Mouse (Mus musculus) thymus, adult 2 months (tissue): ENCODE data around the gene Synpo2. TPM values are rescaled to one million over a fixed set of nuclear protein-coding genes. Genes with fewer than 3 reads are reported as not detected.

Experiments
- DNase-seq: peaks from one replicate; pipeline ENCODE4 v3.0.0; 2021
- H3K27ac ChIP-seq: fragments of 200-500 bp; 2 replicates; pipeline ENCODE4 v1.5.1; 2012; ENCODE audit warnings: low read length, control low read depth; ENCODE audit not compliant: control insufficient read depth, insufficient read depth
- H3K27me3 ChIP-seq: fragments of 200-500 bp; 2 replicates; pipeline ENCODE4 v1.6.1; 2012; ENCODE audit warnings: mild to moderate bottlenecking, low read length, moderate library complexity, mixed read lengths; ENCODE audit not compliant: control insufficient read depth, insufficient read depth
- H3K36me3 ChIP-seq: fragments of 200-500 bp; 2 replicates; pipeline ENCODE4 v1.6.1; 2012; ENCODE audit warnings: mild to moderate bottlenecking, low read length, moderate library complexity; ENCODE audit not compliant: control insufficient read depth, insufficient read depth
- H3K4me1 ChIP-seq: fragments of 200-500 bp; replicated peaks from 2 replicates; pipeline ENCODE4 v1.6.1; 2012; ENCODE audit warnings: low read length; ENCODE audit not compliant: control insufficient read depth, insufficient read depth
- H3K4me3 ChIP-seq: fragments of 200-500 bp; 2 replicates; pipeline ENCODE4 v1.5.1; 2012; ENCODE audit warnings: mild to moderate bottlenecking, low read length, control low read depth, moderate library complexity; ENCODE audit not compliant: control insufficient read depth, insufficient read depth
- CTCF ChIP-seq: fragments of 200-500 bp; IDR thresholded peaks from 2 replicates; pipeline ENCODE4 v1.5.1; 2012; ENCODE audit warnings: mild to moderate bottlenecking, control low read depth, low read length, moderate library complexity, borderline replicate concordance; ENCODE audit not compliant: control insufficient read depth, poor library complexity, insufficient read depth; ENCODE audit errors: extremely low read depth
- POLR2A ChIP-seq: fragments of 200-500 bp; IDR thresholded peaks from 2 replicates; pipeline ENCODE4 v1.6.1; 2012; ENCODE audit warnings: mild to moderate bottlenecking, low read length, control low read depth, moderate library complexity; ENCODE audit not compliant: control insufficient read depth, poor library complexity, insufficient read depth; ENCODE audit errors: extremely low read depth
- WGBS: fragments of 180-500 bp; shearing (Covaris S2); methylation state at CpG from one replicate; pipeline ENCODE4 v1.1.7; 2018; 5-methylcytosine and 5-hydroxymethylcytosine counted together
- polyA plus RNA-seq: library from polyadenylated mRNA; depleted of rRNA; stranded (reverse); fragments of >200 nt; gene quantifications from 2 replicates; pipeline ENCODE4 v1.2.3, GENCODE M21; 2012

The Synpo2 gene
- polyA plus RNA-seq, 1 experiment, result 8.7 TPM

GRCm38 (mm10) chr3:123264706-123265105 is 28.8 kb upstream of the Synpo2 start:
- TF ChIP-seq CTCF (no peak), POLR2A (no peak)
- no peak overlapping the region for H3K4me3 ChIP-seq
- WGBS, result 85% methylated on average over 6 of the region's 6 CpGs
- peaks cover 5% of the 10 kb centered on the region for H3K4me1 ChIP-seq
- no peaks in the 10 kb centered on the region for H3K36me3 ChIP-seq
- DNase-seq, result no peak
- no peak overlapping the region for H3K27ac ChIP-seq
- H3K27me3 ChIP-seq, result no peaks in the 10 kb centered on the region

- Histone ChIP-seq H3K27ac (no peak overlapping the region), H3K4me1 (no peaks in the 10 kb centered on the region), H3K27me3 (no peaks in the 10 kb centered on the region), H3K4me3 (no peak overlapping the region), H3K36me3 (no peaks in the 10 kb centered on the region)
- TF ChIP-seq POLR2A (no peak), CTCF (no peak)
- WGBS, result 97% methylated on average over 4 of the region's 4 CpGs
- DNase-seq, result no peak
Observed at GRCm38 (mm10) chr3:123258709-123259108, 22.8 kb upstream of the Synpo2 start.

- no peak for DNase-seq
- Histone ChIP-seq H3K36me3 (no peaks in the 10 kb centered on the region), H3K4me3 (no peak overlapping the region), H3K27me3 (no peaks in the 10 kb centered on the region), H3K27ac (no peak overlapping the region), H3K4me1 (no peaks in the 10 kb centered on the region)
- no peak for TF ChIP-seq POLR2A
- TF ChIP-seq CTCF, result no peak
- 29% methylated on average over 11 of the region's 11 CpGs for WGBS
Observed at GRCm38 (mm10) chr3:123256181-123257101, 20.5 kb upstream of the Synpo2 start.

- TF ChIP-seq CTCF (no peak), POLR2A (no peak)
- DNase-seq, result no peak
- Histone ChIP-seq H3K4me1 (no peaks in the 10 kb centered on the region), H3K36me3 (no peaks in the 10 kb centered on the region), H3K4me3 (no peak overlapping the region), H3K27ac (no peak overlapping the region), H3K27me3 (no peaks in the 10 kb centered on the region)
- WGBS, result 90% methylated on average over 4 of the region's 4 CpGs
Observed at GRCm38 (mm10) chr3:123245646-123246045, 9.7 kb upstream of the Synpo2 start.

GRCm38 (mm10) chr3:123244376-123244775 is 8.4 kb upstream of the Synpo2 start:
- Histone ChIP-seq H3K36me3 (no peaks in the 10 kb centered on the region), H3K4me3 (no peak overlapping the region), H3K27me3 (no peaks in the 10 kb centered on the region), H3K4me1 (no peaks in the 10 kb centered on the region), H3K27ac (no peak overlapping the region)
- no peak for DNase-seq
- 94% methylated on average over 5 of the region's 5 CpGs for WGBS
- TF ChIP-seq POLR2A (no peak), CTCF (no peak)

GRCm38 (mm10) chr3:123237446-123237845 is 1.5 kb upstream of the Synpo2 start:
- TF ChIP-seq CTCF (no peak), POLR2A (no peak)
- no peak overlapping the region for H3K4me3 ChIP-seq
- H3K27ac ChIP-seq, result no peak overlapping the region
- H3K27me3 ChIP-seq, result peaks cover 4% of the 10 kb centered on the region; the same call in 1 of the 2 replicates
- H3K4me1 ChIP-seq, result no peaks in the 10 kb centered on the region; the same call in 1 of the 2 replicates
- no peaks in the 10 kb centered on the region for H3K36me3 ChIP-seq
- no peak for DNase-seq
